Mouse (Mus musculus) MEL (cell line): ENCODE measurements at regions not wholly inside any gene's neighbourhood (a gene's known extent, or its start where the extent isn't known, plus 50 kb on each side); places are given as distances from the start of the nearest gene placed in this dataset.

ENCODE experiments used
- CHD1 ChIP-seq: IDR thresholded peaks from 2 replicates; pipeline ENCODE4 v1.6.1; 2012; ENCODE audit warnings: low read depth, mild to moderate bottlenecking, inconsistent platforms, low read length, improper control_type of control experiment
- CTCF ChIP-seq, 3 experiments: IDR thresholded peaks in 2 of 3; conservative IDR thresholded peaks in 1 of 3; 2 replicates each; pipeline ENCODE4 v1.5.1; 2011 to 2012; ENCODE audit warnings: low read length in 3 of 3, low read depth in 2 of 3, mild to moderate bottlenecking in 2 of 3, improper control_type of control experiment in 1 of 3, inconsistent platforms in 1 of 3, mixed read lengths in 1 of 3, moderate library complexity in 1 of 3; ENCODE audit not compliant: control insufficient read depth in 1 of 3, insufficient read depth in 1 of 3, poor library complexity in 1 of 3, severe bottlenecking in 1 of 3
- E2F4 ChIP-seq: IDR thresholded peaks from 2 replicates; pipeline ENCODE4 v1.6.1; 2011; ENCODE audit warnings: low read depth, low read length, improper control_type of control experiment, borderline replicate concordance
- EP300 ChIP-seq, 2 experiments: IDR thresholded peaks; 2 replicates each; pipeline ENCODE4 v1.6.1; 2011; ENCODE audit warnings: improper control_type of control experiment in 2 of 2, low read length in 2 of 2, low read depth in 1 of 2, mild to moderate bottlenecking in 1 of 2
- GABPA ChIP-seq: IDR thresholded peaks from 2 replicates; pipeline ENCODE4 v1.6.1; 2012; ENCODE audit warnings: low read depth, mild to moderate bottlenecking, inconsistent platforms, low read length, improper control_type of control experiment, moderate library complexity
- NELFE ChIP-seq: IDR thresholded peaks from 2 replicates; pipeline ENCODE4 v1.6.1; 2011; ENCODE audit warnings: low read depth, low read length, improper control_type of control experiment
- POLR2A ChIP-seq, 2 experiments: IDR thresholded peaks; 2 replicates each; pipeline ENCODE4 v1.6.1; 2011 to 2012; ENCODE audit warnings: low read length in 2 of 2, mild to moderate bottlenecking in 2 of 2, control low read depth in 1 of 2, improper control_type of control experiment in 1 of 2, low read depth in 1 of 2, moderate library complexity in 1 of 2; ENCODE audit not compliant: control insufficient read depth in 1 of 2, insufficient read depth in 1 of 2, poor library complexity in 1 of 2
- POLR2AphosphoS2 ChIP-seq: IDR thresholded peaks from 2 replicates; pipeline ENCODE4 v1.6.1; 2011; ENCODE audit warnings: low read length, improper control_type of control experiment
- RCOR1 ChIP-seq: IDR thresholded peaks from 2 replicates; pipeline ENCODE4 v1.6.1; 2012; ENCODE audit warnings: low read depth, mild to moderate bottlenecking, inconsistent platforms, low read length, improper control_type of control experiment
- SIN3A ChIP-seq: IDR thresholded peaks from 2 replicates; pipeline ENCODE4 v1.6.1; 2012; ENCODE audit warnings: low read length, improper control_type of control experiment, inconsistent platforms
- SMC3 ChIP-seq: IDR thresholded peaks from 2 replicates; pipeline ENCODE4 v1.6.1; 2011; ENCODE audit warnings: low read depth, low read length, improper control_type of control experiment
- UBTF ChIP-seq: IDR thresholded peaks from 2 replicates; pipeline ENCODE4 v1.6.1; 2012; ENCODE audit warnings: low read depth, mild to moderate bottlenecking, inconsistent platforms, low read length, improper control_type of control experiment, moderate library complexity, borderline replicate concordance; ENCODE audit not compliant: insufficient read depth
- USF1 ChIP-seq: IDR thresholded peaks from 2 replicates; pipeline ENCODE4 v1.6.1; 2014; ENCODE audit warnings: low read depth, mild to moderate bottlenecking, inconsistent platforms, low read length, improper control_type of control experiment, moderate library complexity

DNA sequence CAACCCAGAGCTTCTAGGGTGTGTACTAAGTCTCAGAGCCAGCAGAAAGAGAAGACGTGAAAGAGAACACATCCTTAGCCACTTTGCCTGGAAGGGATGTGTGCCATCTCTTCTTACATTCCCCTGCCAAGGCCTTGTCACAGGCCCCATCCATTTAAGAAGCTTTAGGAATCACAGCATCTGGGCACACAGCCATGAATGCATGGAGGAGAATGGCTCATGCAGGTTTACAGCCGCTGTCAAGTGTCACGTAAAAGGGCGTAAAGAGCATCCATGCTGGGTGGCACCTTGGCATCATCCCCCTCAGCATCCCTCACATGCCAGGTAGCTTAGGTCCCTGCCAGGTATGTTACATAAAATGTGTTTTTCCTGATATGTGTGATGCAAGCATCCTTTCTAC is 66.1 kb upstream of the Spats2l start:
- TF ChIP-seq CTCF (IDR thresholded peaks at IDR 0.05 in 2 of 3, conservative IDR thresholded peaks at IDR 0.05 in 1 of 3; ENCODE audit: control insufficient read depth in 1 of 3, insufficient read depth in 1 of 3, low read depth in 2 of 3, low read length in 3 of 3, poor library complexity in 1 of 3, severe bottlenecking in 1 of 3) (no peak), UBTF (no peak), E2F4 (no peak), POLR2AphosphoS2 (no peak), CHD1 (no peak), EP300 (IDR thresholded peaks at IDR 0.05; ENCODE audit: low read depth in 1 of 2, low read length in 2 of 2) (no peak), GABPA (no peak), POLR2A (IDR thresholded peaks at IDR 0.05; ENCODE audit: control insufficient read depth in 1 of 2, insufficient read depth in 1 of 2, low read depth in 1 of 2, low read length in 2 of 2, poor library complexity in 1 of 2) (no peak), RCOR1 (no peak), NELFE (no peak), SIN3A (no peak), SMC3 (no peak), USF1 (no peak)
